Mouse (Mus musculus): Measurements from ENCODE around the gene Olfr693. TPM values are rescaled to one million over a fixed set of nuclear protein-coding genes. Genes with fewer than 3 reads are reported as not detected.
A peak's percentile ranks its signal among the peaks of the same experiment; 100 is the strongest.

Olfr693 gene
- total and polyA plus RNA-seq, 3 experiments = not detected

- no peaks in the 10 kb centered on the region for H3K79me2 ChIP-seq (ENCODE audit: control insufficient read depth, insufficient read depth, low read length, poor library complexity)
- H3K27me3 ChIP-seq (ENCODE audit: control insufficient read depth in 1 of 2, insufficient read depth in 2 of 2, low read length in 2 of 2) = no peaks in the 10 kb centered on the region
- H3K9ac ChIP-seq (ENCODE audit: control insufficient read depth, low read depth, low read length, poor library complexity, severe bottlenecking) = no peak overlapping the region; the same call in 1 of the 2 replicates
- peaks cover 12 to 14% of the 10 kb centered on the region in 2 experiments for H3K4me1 ChIP-seq (ENCODE audit: control insufficient read depth in 1 of 2, insufficient read depth in 2 of 2, low read length in 2 of 2)
- H3K27ac ChIP-seq (ENCODE audit: control insufficient read depth, low read depth, low read length) = peak overlapping the region; percentile 95
- peak; percentile 76 for DNase-seq (ENCODE audit: low read depth, low spot score)
- peak overlapping the region in 1 of 2 experiments; percentile 14; a peak in 1 of 4 replicates for H3K4me3 ChIP-seq (ENCODE audit: control insufficient read depth in 1 of 2, insufficient read depth in 1 of 2, low read depth in 2 of 2, low read length in 2 of 2)
- H3K9me3 ChIP-seq (replicated peaks; ENCODE audit: insufficient read depth, low read length) = no peaks in the 10 kb centered on the region
- peaks cover 0 to 31% of the 10 kb centered on the region in 2 experiments; a peak in 2 of 4 replicates for H3K36me3 ChIP-seq (ENCODE audit: control insufficient read depth in 1 of 2, insufficient read depth in 2 of 2, low read length in 2 of 2)
- no peak for TF ChIP-seq KAT2A (conservative IDR thresholded peaks at IDR 0.05; ENCODE audit: low read depth, low read length)
- TF ChIP-seq E2F4 (IDR thresholded peaks at IDR 0.05; ENCODE audit: borderline replicate concordance, low read depth, low read length) = no peak
- TF ChIP-seq ZMIZ1 (IDR thresholded peaks at IDR 0.05; ENCODE audit: low read depth, low read length) = no peak
- no peak for TF ChIP-seq POLR2AphosphoS2 (IDR thresholded peaks at IDR 0.05; ENCODE audit: low read length)
- no peak; the same call in 1 of the 2 replicates for TF ChIP-seq RCOR1 (IDR thresholded peaks at IDR 0.05; ENCODE audit: low read depth, low read length)
- TF ChIP-seq JUND (IDR thresholded peaks at IDR 0.05; ENCODE audit: low read depth, low read length) = no peak
- TF ChIP-seq MYB (IDR thresholded peaks at IDR 0.05; ENCODE audit: low read depth, low read length) = no peak; the same call in 1 of the 2 replicates
- TF ChIP-seq SIN3A (IDR thresholded peaks at IDR 0.05; ENCODE audit: low read length) = peak; percentile 56; the same call in 1 of the 2 replicates
- TF ChIP-seq CHD2 (IDR thresholded peaks at IDR 0.05; ENCODE audit: low read length) = no peak
- TF ChIP-seq TAL1 (IDR thresholded peaks at IDR 0.05; ENCODE audit: low read length) = peak; percentile 52
- TF ChIP-seq CTCF (IDR thresholded peaks at IDR 0.05 in 2 of 3, conservative IDR thresholded peaks at IDR 0.05 in 1 of 3; ENCODE audit: control insufficient read depth in 1 of 3, insufficient read depth in 1 of 3, low read depth in 2 of 3, low read length in 3 of 3, poor library complexity in 1 of 3, severe bottlenecking in 1 of 3) = no peak
- no peak for TF ChIP-seq NRF1 (IDR thresholded peaks at IDR 0.05; ENCODE audit: insufficient read depth, low read depth, low read length, poor library complexity, severe bottlenecking)
- TF ChIP-seq UBTF (IDR thresholded peaks at IDR 0.05; ENCODE audit: borderline replicate concordance, insufficient read depth, low read depth, low read length) = no peak
- TF ChIP-seq ZKSCAN1 (IDR thresholded peaks at IDR 0.05; ENCODE audit: low read depth, low read length) = no peak
- no peak for TF ChIP-seq POLR2AphosphoS5 (IDR thresholded peaks at IDR 0.05; ENCODE audit: borderline replicate concordance, low read depth, low read length)
- TF ChIP-seq MXI1 (IDR thresholded peaks at IDR 0.05; ENCODE audit: low read depth, low read length) = no peak
- peak; percentile 69 to 79 for TF ChIP-seq EP300 (IDR thresholded peaks at IDR 0.05; ENCODE audit: low read depth in 1 of 2, low read length in 2 of 2)
- TF ChIP-seq RAD21 (IDR thresholded peaks at IDR 0.05; ENCODE audit: low read depth, low read length) = no peak
- no peak for TF ChIP-seq POLR2A (IDR thresholded peaks at IDR 0.05; ENCODE audit: control insufficient read depth in 1 of 2, insufficient read depth in 1 of 2, low read depth in 1 of 2, low read length in 2 of 2, poor library complexity in 1 of 2)
- no peak for TF ChIP-seq SMC3 (IDR thresholded peaks at IDR 0.05; ENCODE audit: low read depth, low read length)
- TF ChIP-seq CHD1 (IDR thresholded peaks at IDR 0.05; ENCODE audit: low read depth, low read length) = 0 out of 2 replicates have a peak, but pooled peaks have one; percentile 23
- TF ChIP-seq USF1 (IDR thresholded peaks at IDR 0.05; ENCODE audit: low read depth, low read length) = no peak
- TF ChIP-seq USF2 (IDR thresholded peaks at IDR 0.05; ENCODE audit: borderline replicate concordance in 1 of 2, insufficient read depth in 1 of 2, low read depth in 1 of 2, low read length in 2 of 2) = no peak
- TF ChIP-seq ZNF384 (IDR thresholded peaks at IDR 0.05; ENCODE audit: low read depth, low read length) = no peak
- TF ChIP-seq MAFK (IDR thresholded peaks at IDR 0.05; ENCODE audit: borderline replicate concordance, low read depth, low read length) = no peak
- TF ChIP-seq GABPA (IDR thresholded peaks at IDR 0.05; ENCODE audit: low read depth, low read length) = no peak
- no peak for TF ChIP-seq MYC (IDR thresholded peaks at IDR 0.05; ENCODE audit: low read depth, low read length)
- peak; percentile 73 for TF ChIP-seq TCF12 (IDR thresholded peaks at IDR 0.05; ENCODE audit: low read depth, low read length)
- no peak for TF ChIP-seq ZC3H11A (IDR thresholded peaks at IDR 0.05; ENCODE audit: low read depth, low read length)
- 0 out of 2 replicates have a peak, but pooled peaks have one; percentile 27 for TF ChIP-seq HCFC1 (IDR thresholded peaks at IDR 0.05; ENCODE audit: low read depth, low read length)
- TF ChIP-seq ELF1 (IDR thresholded peaks at IDR 0.05; ENCODE audit: low read depth, low read length) = no peak
- no peak for TF ChIP-seq MAX (IDR thresholded peaks at IDR 0.05; ENCODE audit: low read length)
- TF ChIP-seq MAZ (IDR thresholded peaks at IDR 0.05; ENCODE audit: low read depth, low read length) = 0 out of 2 replicates have a peak, but pooled peaks have one; percentile 52
- TF ChIP-seq GATA1 (IDR thresholded peaks at IDR 0.05; ENCODE audit: low read depth, low read length) = peak; percentile 78
- TF ChIP-seq NELFE (IDR thresholded peaks at IDR 0.05; ENCODE audit: low read depth, low read length) = no peak
- TF ChIP-seq ETS1 (IDR thresholded peaks at IDR 0.05; ENCODE audit: low read depth, low read length) = peak; percentile 33; the same call in 1 of the 2 replicates
These were observed 28.6 kb downstream of the Olfr693 start for GRCm38 (mm10) chr7:106651555-106652343.
